Mouse (Mus musculus) G1E (cell line): ENCODE measurements around the gene Cideb.

ENCODE experiments used
- CTCF ChIP-seq: IDR thresholded peaks from 2 replicates; pipeline ENCODE4 v1.5.1; 2012; ENCODE audit warnings: low read depth, low read length, inconsistent platforms, mixed read lengths
- GATA2 ChIP-seq: IDR thresholded peaks from 2 replicates; pipeline ENCODE4 v1.6.1; 2012; ENCODE audit warnings: low read depth, low read length, inconsistent platforms, borderline replicate concordance
- TAL1 ChIP-seq: conservative IDR thresholded peaks from 2 replicates; pipeline ENCODE4 v1.6.1; 2012; ENCODE audit warnings: low read depth, low read length, inconsistent platforms, mixed read lengths

- TF ChIP-seq CTCF (no peak), TAL1 (no peak), GATA2 (no peak)
Measured at GRCm38 (mm10) chr14:55745861-55746237, 12.4 kb downstream of the Cideb start.
